Mouse (Mus musculus): Measurements from ENCODE around the gene Cep68.

GRCm38 (mm10) chr11:20193100-20193736, 56.0 kb downstream of the Cep68 start:
- TF ChIP-seq POLR2A (IDR thresholded peaks at IDR 0.05; ENCODE audit: insufficient read depth, low read depth, low read length) (no peak), CTCF (IDR thresholded peaks at IDR 0.05; ENCODE audit: insufficient read depth, low read depth, low read length) (no peak)

All from olfactory bulb, adult 2 months (tissue).